Mouse (Mus musculus) thymus, adult 2 months (tissue): ENCODE results near the gene Cd200. TPM values are rescaled to one million over a fixed set of nuclear protein-coding genes. Genes with fewer than 3 reads are reported as not detected.

Source experiments
- DNase-seq: peaks from one replicate; pipeline ENCODE4 v3.0.0; 2021
- H3K27ac ChIP-seq: fragments of 200-500 bp; 2 replicates; pipeline ENCODE4 v1.5.1; 2012; ENCODE audit warnings: low read length, control low read depth; ENCODE audit not compliant: control insufficient read depth, insufficient read depth
- H3K27me3 ChIP-seq: fragments of 200-500 bp; 2 replicates; pipeline ENCODE4 v1.6.1; 2012; ENCODE audit warnings: mild to moderate bottlenecking, low read length, moderate library complexity, mixed read lengths; ENCODE audit not compliant: control insufficient read depth, insufficient read depth
- H3K36me3 ChIP-seq: fragments of 200-500 bp; 2 replicates; pipeline ENCODE4 v1.6.1; 2012; ENCODE audit warnings: mild to moderate bottlenecking, low read length, moderate library complexity; ENCODE audit not compliant: control insufficient read depth, insufficient read depth
- H3K4me1 ChIP-seq: fragments of 200-500 bp; replicated peaks from 2 replicates; pipeline ENCODE4 v1.6.1; 2012; ENCODE audit warnings: low read length; ENCODE audit not compliant: control insufficient read depth, insufficient read depth
- H3K4me3 ChIP-seq: fragments of 200-500 bp; 2 replicates; pipeline ENCODE4 v1.5.1; 2012; ENCODE audit warnings: mild to moderate bottlenecking, low read length, control low read depth, moderate library complexity; ENCODE audit not compliant: control insufficient read depth, insufficient read depth
- CTCF ChIP-seq: fragments of 200-500 bp; IDR thresholded peaks from 2 replicates; pipeline ENCODE4 v1.5.1; 2012; ENCODE audit warnings: mild to moderate bottlenecking, control low read depth, low read length, moderate library complexity, borderline replicate concordance; ENCODE audit not compliant: control insufficient read depth, poor library complexity, insufficient read depth; ENCODE audit errors: extremely low read depth
- POLR2A ChIP-seq: fragments of 200-500 bp; IDR thresholded peaks from 2 replicates; pipeline ENCODE4 v1.6.1; 2012; ENCODE audit warnings: mild to moderate bottlenecking, low read length, control low read depth, moderate library complexity; ENCODE audit not compliant: control insufficient read depth, poor library complexity, insufficient read depth; ENCODE audit errors: extremely low read depth
- WGBS: fragments of 180-500 bp; shearing (Covaris S2); methylation state at CpG from one replicate; pipeline ENCODE4 v1.1.7; 2018; 5-methylcytosine and 5-hydroxymethylcytosine counted together
- polyA plus RNA-seq: library from polyadenylated mRNA; depleted of rRNA; stranded (reverse); fragments of >200 nt; gene quantifications from 2 replicates; pipeline ENCODE4 v1.2.3, GENCODE M21; 2012

Cd200 gene
- polyA plus RNA-seq, 1 experiment, result 43.7 TPM

GRCm38 (mm10) chr16:45397440-45397839 is 11.4 kb downstream of the Cd200 start:
- H3K36me3 ChIP-seq, result no peaks in the 10 kb centered on the region
- no peaks in the 10 kb centered on the region for H3K4me1 ChIP-seq
- no peaks in the 10 kb centered on the region for H3K27me3 ChIP-seq
- no peak for DNase-seq
- no peak overlapping the region for H3K4me3 ChIP-seq
- 86% methylated on average over 2 of the region's 2 CpGs for WGBS
- no peak overlapping the region for H3K27ac ChIP-seq
- TF ChIP-seq POLR2A (no peak), CTCF (no peak)

- H3K4me1 ChIP-seq, result no peaks in the 10 kb centered on the region
- no peaks in the 10 kb centered on the region for H3K36me3 ChIP-seq
- no peaks in the 10 kb centered on the region for H3K27me3 ChIP-seq
- TF ChIP-seq CTCF, result no peak
- TF ChIP-seq POLR2A, result no peak
- no peak overlapping the region for H3K27ac ChIP-seq
- DNase-seq, result no peak
- 96% methylated on average over 6 of the region's 6 CpGs for whole genome bisulfite sequencing
- no peak overlapping the region for H3K4me3 ChIP-seq
Observed at GRCm38 (mm10) chr16:45392246-45392645, 16.6 kb downstream of the Cd200 start.

GRCm38 (mm10) chr16:45391680-45392079 is 17.2 kb downstream of the Cd200 start:
- TF ChIP-seq POLR2A (no peak), CTCF (no peak)
- WGBS, result 98% methylated on average over 3 of the region's 3 CpGs
- Histone ChIP-seq H3K4me3 (no peak overlapping the region), H3K36me3 (no peaks in the 10 kb centered on the region), H3K4me1 (no peaks in the 10 kb centered on the region), H3K27ac (no peak overlapping the region), H3K27me3 (no peaks in the 10 kb centered on the region)
- DNase-seq, result no peak

- no peak overlapping the region for H3K27ac ChIP-seq
- H3K36me3 ChIP-seq, result no peaks in the 10 kb centered on the region
- 88% methylated on average over 5 of the region's 5 CpGs for WGBS
- no peaks in the 10 kb centered on the region for H3K4me1 ChIP-seq
- H3K27me3 ChIP-seq, result no peaks in the 10 kb centered on the region
- TF ChIP-seq POLR2A (no peak), CTCF (no peak)
- H3K4me3 ChIP-seq, result no peak overlapping the region
- no peak for DNase-seq
Observed at GRCm38 (mm10) chr16:45390286-45390956, 18.4 kb downstream of the Cd200 start.

GRCm38 (mm10) chr16:45389833-45390232 is 19.0 kb downstream of the Cd200 start:
- Histone ChIP-seq H3K27me3 (no peaks in the 10 kb centered on the region), H3K4me1 (no peaks in the 10 kb centered on the region), H3K27ac (no peak overlapping the region), H3K4me3 (no peak overlapping the region), H3K36me3 (no peaks in the 10 kb centered on the region)
- no peak for DNase-seq
- no peak for TF ChIP-seq CTCF
- no peak for TF ChIP-seq POLR2A
- 12% methylated on average over 2 of the region's 2 CpGs for WGBS

GRCm38 (mm10) chr16:45389041-45389440 is 19.8 kb downstream of the Cd200 start:
- 96% methylated on average over 2 of the region's 2 CpGs for WGBS

More at GRCm38 (mm10) chr16:45389041-45389440, 19.8 kb downstream of the Cd200 start:
- Histone ChIP-seq H3K27ac (no peak overlapping the region), H3K4me1 (no peaks in the 10 kb centered on the region), H3K36me3 (no peaks in the 10 kb centered on the region), H3K4me3 (no peak overlapping the region), H3K27me3 (no peaks in the 10 kb centered on the region)
- DNase-seq, result no peak
- TF ChIP-seq CTCF, result no peak
- TF ChIP-seq POLR2A, result no peak
